Mouse (Mus musculus) olfactory bulb, adult 2 months (tissue): Measurements from ENCODE around the gene Fbxo44. TPM values are rescaled to one million over a fixed set of nuclear protein-coding genes. Genes with fewer than 3 reads are reported as not detected.

Experiments used
- H3K27ac ChIP-seq: fragments of 200-500 bp; 2 replicates; pipeline ENCODE4 v1.5.1; 2012; ENCODE audit warnings: low read depth, low read length; ENCODE audit not compliant: insufficient read depth
- H3K4me1 ChIP-seq: fragments of 200-500 bp; 2 replicates; pipeline ENCODE4 v1.6.1; 2012; ENCODE audit warnings: low read length; ENCODE audit not compliant: control insufficient read depth, insufficient read depth
- H3K4me3 ChIP-seq: fragments of 200-500 bp; 2 replicates; pipeline ENCODE4 v1.5.1; 2012; ENCODE audit warnings: mild to moderate bottlenecking, low read depth, low read length, moderate library complexity; ENCODE audit not compliant: insufficient read depth
- CTCF ChIP-seq: fragments of 200-500 bp; IDR thresholded peaks from 2 replicates; pipeline ENCODE4 v1.5.1; 2012; ENCODE audit warnings: low read depth, mild to moderate bottlenecking, low read length, moderate library complexity; ENCODE audit not compliant: insufficient read depth
- POLR2A ChIP-seq: fragments of 200-500 bp; IDR thresholded peaks from 2 replicates; pipeline ENCODE4 v1.6.1; 2012; ENCODE audit warnings: mild to moderate bottlenecking, low read depth, low read length, moderate library complexity; ENCODE audit not compliant: insufficient read depth
- WGBS: fragments of 180-500 bp; shearing (Covaris S2); methylation state at CpG from one replicate; pipeline ENCODE4 v1.1.7; 2018; 5-methylcytosine and 5-hydroxymethylcytosine counted together
- polyA plus RNA-seq: library from polyadenylated mRNA; stranded (reverse); fragments of >200 nt; gene quantifications from 2 replicates; pipeline ENCODE4 v1.2.4, GENCODE M21; 2012; ENCODE audit warnings: low replicate concordance; ENCODE audit not compliant: missing spikeins, insufficient read depth, insufficient read length

Gene Fbxo44
- polyA plus RNA-seq, 1 experiment, result not detected

DNA sequence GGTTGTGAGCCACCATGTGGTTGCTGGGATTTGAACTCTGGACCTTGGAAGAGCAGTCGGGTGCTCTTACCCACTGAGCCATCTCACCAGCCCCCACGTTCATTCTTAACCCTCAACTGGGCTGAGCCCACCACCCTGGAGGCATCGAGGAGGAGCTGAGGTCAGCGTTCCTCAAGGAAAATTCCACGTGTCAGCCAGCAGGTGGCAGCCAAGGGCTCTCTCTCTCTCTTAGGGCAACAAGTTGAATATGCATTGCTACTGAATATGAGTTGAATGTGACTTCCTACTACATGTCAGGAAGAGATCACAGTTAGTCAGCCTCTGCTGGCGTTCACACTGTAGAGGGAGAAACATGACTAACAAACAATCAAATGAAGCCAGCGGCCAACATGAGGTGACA lies 8.0 kb upstream of the Fbxo44 start:
- WGBS, result 21% methylated on average over 7 of the region's 7 CpGs
- no peak overlapping the region for H3K27ac ChIP-seq
- H3K4me3 ChIP-seq, result no peak overlapping the region
- peaks cover 30% of the 10 kb centered on the region for H3K4me1 ChIP-seq
- TF ChIP-seq CTCF (peak; percentile 66), POLR2A (no peak)

DNA sequence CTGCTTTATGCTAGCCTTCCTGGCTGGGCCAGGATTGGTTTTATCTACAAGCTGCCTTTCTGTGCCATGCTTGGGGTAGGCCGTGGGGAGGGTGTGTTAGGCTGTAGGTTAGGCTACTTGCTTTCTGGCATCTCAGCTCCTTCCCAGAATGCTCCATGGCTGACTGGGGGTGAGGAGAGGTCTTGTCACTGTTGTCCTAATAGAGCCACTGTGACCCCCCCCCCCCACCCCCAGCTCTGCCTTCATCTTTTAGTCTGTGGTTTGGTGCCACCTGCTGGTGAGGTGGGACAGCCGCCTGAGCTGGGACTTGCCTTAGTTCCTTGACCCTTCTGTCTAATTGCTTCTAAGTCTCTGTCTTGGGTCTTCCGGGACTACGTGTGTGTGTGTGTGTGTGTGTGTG lies 6.7 kb upstream of the Fbxo44 start:
- Histone ChIP-seq H3K4me1 (peaks cover 30% of the 10 kb centered on the region), H3K4me3 (peak overlapping the region; percentile 6), H3K27ac (peak overlapping the region; percentile 39)
- whole genome bisulfite sequencing, result 8% methylated on average over 4 of the region's 4 CpGs
- TF ChIP-seq POLR2A (no peak), CTCF (peak; percentile 31; the same call in 1 of the 2 replicates)

DNA sequence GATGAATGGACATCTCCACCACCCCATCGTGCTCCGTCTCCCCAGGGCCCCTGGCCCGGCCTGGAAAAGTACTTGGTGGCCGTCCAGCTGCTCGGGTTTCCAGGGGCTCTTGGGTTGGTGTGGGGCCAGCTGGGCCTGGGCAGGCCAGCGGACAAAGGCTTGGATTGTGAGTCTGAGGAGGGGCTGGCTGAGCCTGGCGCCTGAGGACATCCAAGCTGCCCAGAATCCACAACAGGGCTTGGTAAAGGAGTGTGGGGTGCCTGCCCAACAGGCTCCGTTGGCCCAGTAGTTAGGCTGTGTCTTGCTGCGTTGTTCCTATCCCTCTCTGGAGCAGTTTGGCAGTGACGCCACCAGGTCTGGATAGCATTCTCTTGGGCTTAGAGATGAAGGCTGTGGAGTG lies 6.1 kb upstream of the Fbxo44 start:
- 16% methylated on average over 10 of the region's 10 CpGs for WGBS
- TF ChIP-seq CTCF (no peak), POLR2A (no peak)
- Histone ChIP-seq H3K4me1 (peaks cover 30% of the 10 kb centered on the region), H3K27ac (peak overlapping the region; percentile 39), H3K4me3 (peak overlapping the region; percentile 6)

- Histone ChIP-seq H3K27ac (no peak overlapping the region), H3K4me1 (peaks cover 38% of the 10 kb centered on the region), H3K4me3 (no peak overlapping the region)
- WGBS, result 31% methylated on average over 17 of the region's 17 CpGs
- no peak for TF ChIP-seq CTCF
- no peak for TF ChIP-seq POLR2A
Observed at GRCm38 (mm10) chr4:148165551-148165950, 5.3 kb upstream of the Fbxo44 start.

DNA sequence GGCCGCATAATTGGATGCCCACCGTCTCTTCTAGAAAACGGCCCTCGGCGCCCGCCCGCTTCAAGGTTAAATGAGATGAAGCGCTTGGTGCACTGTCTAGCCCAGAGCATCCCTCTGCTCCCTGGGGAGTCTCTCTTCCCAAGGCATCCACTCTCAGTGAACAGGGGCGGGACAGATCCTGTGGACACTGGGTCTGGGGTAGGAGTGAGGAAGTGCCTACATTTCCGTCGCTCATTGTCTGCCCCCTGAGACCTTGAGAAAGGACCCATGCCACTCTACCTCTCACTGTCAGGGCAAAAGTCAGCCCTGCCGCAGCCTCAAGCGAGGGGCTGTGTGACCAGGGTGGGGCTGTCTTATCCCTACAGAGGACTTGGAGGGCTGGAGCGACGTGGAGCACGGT lies 4.2 kb upstream of the Fbxo44 start:
- H3K4me3 ChIP-seq, result peak overlapping the region; percentile 39
- TF ChIP-seq POLR2A (no peak), CTCF (no peak)
- WGBS, result 12% methylated on average over 16 of the region's 16 CpGs
- no peak overlapping the region for H3K27ac ChIP-seq
- H3K4me1 ChIP-seq, result peaks cover 39% of the 10 kb centered on the region

GRCm38 (mm10) chr4:148164002-148164439 lies 3.7 kb upstream of the Fbxo44 start:
- under 1% methylated on average over 28 of the region's 29 CpGs for WGBS
- H3K4me3 ChIP-seq, result peak overlapping the region; percentile 39
- H3K4me1 ChIP-seq, result peaks cover 39% of the 10 kb centered on the region
- TF ChIP-seq POLR2A, result no peak
- peak; percentile 67; the same call in 1 of the 2 replicates for TF ChIP-seq CTCF
- no peak overlapping the region for H3K27ac ChIP-seq

- TF ChIP-seq CTCF, result no peak
- TF ChIP-seq POLR2A, result peak; percentile 60
- Histone ChIP-seq H3K27ac (peak overlapping the region; percentile 85), H3K4me1 (peaks cover 36% of the 10 kb centered on the region), H3K4me3 (peak overlapping the region; percentile 95)
- whole genome bisulfite sequencing, result under 1% methylated on average over 55 of the region's 55 CpGs
Observed at GRCm38 (mm10) chr4:148159544-148160435, 492 bp downstream of the Fbxo44 start.

- H3K27ac ChIP-seq, result peak overlapping the region; percentile 85
- TF ChIP-seq CTCF, result no peak
- peak overlapping the region; percentile 95 for H3K4me3 ChIP-seq
- 18% methylated on average over 27 of the region's 27 CpGs for WGBS
- peaks cover 25% of the 10 kb centered on the region for H3K4me1 ChIP-seq
Observed at GRCm38 (mm10) chr4:148158436-148159348, 1.6 kb downstream of the Fbxo44 start.

DNA sequence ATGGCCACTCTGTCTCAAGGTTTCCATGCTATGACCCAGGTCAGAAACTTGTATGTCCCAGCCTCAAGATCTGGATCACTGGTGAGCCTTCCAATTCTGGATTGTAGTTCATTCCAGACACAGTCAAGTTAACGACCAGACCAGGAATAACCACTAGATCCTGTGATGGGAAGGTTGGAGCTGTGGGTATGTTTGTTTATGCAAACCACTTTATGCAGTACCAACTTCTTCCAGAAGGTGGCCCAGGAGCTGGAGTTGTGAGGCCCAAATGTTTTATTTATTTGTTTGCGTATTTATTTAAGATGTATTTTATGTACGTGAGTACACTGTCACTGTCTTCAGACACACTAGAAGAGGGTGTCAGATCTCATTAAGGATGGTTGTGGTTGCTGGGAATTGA lies 5.3 kb downstream of the Fbxo44 start:
- Histone ChIP-seq H3K4me3 (no peak overlapping the region), H3K27ac (no peak overlapping the region), H3K4me1 (peaks cover 19% of the 10 kb centered on the region)
- WGBS, result 13% methylated on average over 3 of the region's 3 CpGs
- TF ChIP-seq CTCF (no peak), POLR2A (no peak)
